Mouse (Mus musculus) midbrain, embryonic 13.5 days (tissue): ENCODE data around the gene Fam219b. TPM values are rescaled to one million over a fixed set of nuclear protein-coding genes. Genes with fewer than 3 reads are reported as not detected.

Source experiments
- ATAC-seq: fragments of 200-750 bp; cut with Nextera tagmentation; 2 replicates; pipeline ENCODE4 v1.8.0; 2017; ENCODE audit warnings: mild to moderate bottlenecking, moderate TSS enrichment, moderate library complexity
- H3K27ac ChIP-seq: fragments of 300-500 bp; sonication (generic); 2 replicates; pipeline ENCODE4 v1.5.1; 2015; ENCODE audit warnings: inconsistent platforms, mild to moderate bottlenecking, moderate library complexity
- H3K27me3 ChIP-seq: fragments of 300-500 bp; sonication (generic); 2 replicates; pipeline ENCODE4 v1.6.1; 2015; ENCODE audit warnings: mild to moderate bottlenecking, inconsistent platforms
- H3K36me3 ChIP-seq: fragments of 300-500 bp; sonication (generic); 2 replicates; pipeline ENCODE4 v1.6.1; 2015; ENCODE audit warnings: mild to moderate bottlenecking, inconsistent platforms
- H3K4me1 ChIP-seq: fragments of 300-500 bp; sonication (generic); replicated peaks from 2 replicates; pipeline ENCODE4 v1.6.1; 2015; ENCODE audit warnings: inconsistent platforms
- H3K4me2 ChIP-seq: fragments of 300-500 bp; sonication (generic); replicated peaks from 2 replicates; pipeline ENCODE4 v1.6.1; 2015; ENCODE audit warnings: moderate library complexity, mild to moderate bottlenecking, inconsistent platforms
- H3K4me3 ChIP-seq: fragments of 300-500 bp; sonication (generic); replicated peaks from 2 replicates; pipeline ENCODE4 v1.5.1; 2015; ENCODE audit warnings: mild to moderate bottlenecking, inconsistent platforms
- H3K9ac ChIP-seq: fragments of 300-500 bp; sonication (generic); replicated peaks from 2 replicates; pipeline ENCODE4 v1.6.1; 2015; ENCODE audit warnings: mild to moderate bottlenecking, inconsistent platforms
- H3K9me3 ChIP-seq: fragments of 300-500 bp; sonication (generic); 2 replicates; pipeline ENCODE4 v1.6.1; 2016; ENCODE audit warnings: mild to moderate bottlenecking, inconsistent platforms
- WGBS: fragments of 180-500 bp; shearing (Covaris S2); methylation state at CpG from one replicate; pipeline ENCODE4 v1.1.7; 2015; 5-methylcytosine and 5-hydroxymethylcytosine counted together
- polyA plus RNA-seq: library from polyadenylated mRNA; unstranded; fragments of >200 nt; fragmentation: Nextera tagmentation; extraction: Ambion mirVana; gene quantifications from 2 replicates; pipeline ENCODE4 v1.2.1, GENCODE M21; 2015

Gene Fam219b
- 23.2 and 24.2 TPM in 2 replicates for polyA plus RNA-seq

- H3K27me3 ChIP-seq, result no peaks in the 10 kb centered on the region
- H3K4me2 ChIP-seq, result peak within 1 kb of the TSS; percentile 87
- peak; percentile 94 for ATAC-seq
- H3K36me3 ChIP-seq, result peaks cover 58% of the 10 kb centered on the region
- no peaks in the 10 kb centered on the region for H3K9me3 ChIP-seq
- peak within 1 kb of the TSS; percentile 86 for H3K9ac ChIP-seq
- 1% methylated on average over 45 of the region's 45 CpGs for WGBS
- H3K27ac ChIP-seq, result peak within 1 kb of the TSS; percentile 90
- peaks cover 21% of the 10 kb centered on the region for H3K4me1 ChIP-seq
- H3K4me3 ChIP-seq, result peak within 1 kb of the TSS; percentile 72
These were observed at the start of gene Fam219b for GRCm38 (mm10) chr9:57537044-57537727. Gene Fam219b, plus strand, starts transcription at chr9:57537528.

- Histone ChIP-seq H3K4me3 (no peak overlapping the region), H3K9ac (no peak overlapping the region), H3K27me3 (no peaks in the 10 kb centered on the region), H3K4me1 (peaks cover 4% of the 10 kb centered on the region; the same call in 1 of the 2 replicates), H3K36me3 (no peaks in the 10 kb centered on the region), H3K27ac (no peak overlapping the region), H3K4me2 (no peak overlapping the region), H3K9me3 (no peaks in the 10 kb centered on the region)
- ATAC-seq, result no peak
- 76% methylated on average over 7 of the region's 7 CpGs for WGBS
These were observed 49.5 kb upstream of the Fam219b start for GRCm38 (mm10) chr9:57487807-57488206.

- Histone ChIP-seq H3K9me3 (no peaks in the 10 kb centered on the region), H3K4me1 (peaks cover 7% of the 10 kb centered on the region), H3K27ac (no peak overlapping the region), H3K9ac (no peak overlapping the region), H3K36me3 (no peaks in the 10 kb centered on the region), H3K27me3 (no peaks in the 10 kb centered on the region), H3K4me3 (no peak overlapping the region), H3K4me2 (no peak overlapping the region)
- no peak for ATAC-seq
- 94% methylated on average over 2 of the region's 2 CpGs for WGBS
These were observed 43.8 kb upstream of the Fam219b start for GRCm38 (mm10) chr9:57493532-57493931.

GRCm38 (mm10) chr9:57494970-57495369 lies 42.4 kb upstream of the Fam219b start:
- H3K27me3 ChIP-seq, result peaks cover 3% of the 10 kb centered on the region; the same call in 1 of the 2 replicates
- no peaks in the 10 kb centered on the region for H3K36me3 ChIP-seq
- H3K9ac ChIP-seq, result no peak overlapping the region
- H3K27ac ChIP-seq, result no peak overlapping the region
- H3K4me1 ChIP-seq, result peaks cover 18% of the 10 kb centered on the region
- H3K9me3 ChIP-seq, result no peaks in the 10 kb centered on the region
- H3K4me2 ChIP-seq, result no peak overlapping the region
- no peak overlapping the region for H3K4me3 ChIP-seq
- no peak for ATAC-seq

- Histone ChIP-seq H3K36me3 (no peaks in the 10 kb centered on the region), H3K9me3 (no peaks in the 10 kb centered on the region), H3K27ac (no peak overlapping the region), H3K4me2 (no peak overlapping the region), H3K4me3 (no peak overlapping the region), H3K9ac (no peak overlapping the region), H3K4me1 (peaks cover 38% of the 10 kb centered on the region), H3K27me3 (peaks cover 21% of the 10 kb centered on the region)
- no peak for ATAC-seq
- WGBS, result 71% methylated on average over 5 of the region's 5 CpGs
These were observed 40.1 kb upstream of the Fam219b start for GRCm38 (mm10) chr9:57497236-57497635.

- Histone ChIP-seq H3K27me3 (peaks cover 34% of the 10 kb centered on the region), H3K27ac (peak overlapping the region; percentile 56), H3K9ac (0 out of 2 replicates have a peak overlapping the region, but pooled peaks have one; percentile 50), H3K4me1 (peaks cover 51% of the 10 kb centered on the region), H3K9me3 (no peaks in the 10 kb centered on the region), H3K36me3 (no peaks in the 10 kb centered on the region), H3K4me2 (no peak overlapping the region), H3K4me3 (no peak overlapping the region)
- WGBS, result 54% methylated on average over 7 of the region's 7 CpGs
- ATAC-seq, result no peak
These were observed 38.8 kb upstream of the Fam219b start for GRCm38 (mm10) chr9:57498536-57498935.

- H3K9ac ChIP-seq, result peak overlapping the region; percentile 51
- H3K27ac ChIP-seq, result peak overlapping the region; percentile 86
- peak overlapping the region; percentile 84 for H3K4me2 ChIP-seq
- peaks cover 80% of the 10 kb centered on the region for H3K4me1 ChIP-seq
- 4% methylated on average over 13 of the region's 13 CpGs for WGBS
- H3K27me3 ChIP-seq, result peaks cover 62% of the 10 kb centered on the region
- peak overlapping the region; percentile 27 for H3K4me3 ChIP-seq
- no peaks in the 10 kb centered on the region for H3K9me3 ChIP-seq
- no peak for ATAC-seq
- no peaks in the 10 kb centered on the region for H3K36me3 ChIP-seq
These were observed 35.9 kb upstream of the Fam219b start for GRCm38 (mm10) chr9:57501452-57501851.

GRCm38 (mm10) chr9:57501861-57502260 lies 35.5 kb upstream of the Fam219b start:
- H3K9ac ChIP-seq, result peak overlapping the region; percentile 51
- peak overlapping the region; percentile 27 for H3K4me3 ChIP-seq
- H3K4me2 ChIP-seq, result peak overlapping the region; percentile 84
- no peaks in the 10 kb centered on the region for H3K9me3 ChIP-seq
- H3K36me3 ChIP-seq, result no peaks in the 10 kb centered on the region
- H3K27me3 ChIP-seq, result peaks cover 65% of the 10 kb centered on the region
- peaks cover 80% of the 10 kb centered on the region for H3K4me1 ChIP-seq
- 1% methylated on average over 20 of the region's 20 CpGs for WGBS
- H3K27ac ChIP-seq, result peak overlapping the region; percentile 86
- ATAC-seq, result no peak

- Histone ChIP-seq H3K4me3 (peak overlapping the region; percentile 44), H3K27ac (peak overlapping the region; percentile 88), H3K9me3 (no peaks in the 10 kb centered on the region), H3K27me3 (peaks cover 65% of the 10 kb centered on the region), H3K4me2 (peak overlapping the region; percentile 84), H3K9ac (peak overlapping the region; percentile 4; the same call in 1 of the 2 replicates), H3K4me1 (peaks cover 76% of the 10 kb centered on the region), H3K36me3 (no peaks in the 10 kb centered on the region)
- 2% methylated on average over 23 of the region's 23 CpGs for WGBS
- ATAC-seq, result no peak
These were observed 34.3 kb upstream of the Fam219b start for GRCm38 (mm10) chr9:57502911-57503621.

GRCm38 (mm10) chr9:57503622-57504380 lies 33.5 kb upstream of the Fam219b start, which contains the start of gene Rpp25:
Gene Rpp25, plus strand, starts transcription at chr9:57504026.
- Histone ChIP-seq H3K27ac (peak within 1 kb of the TSS; percentile 88), H3K9ac (peak within 1 kb of the TSS; percentile 62), H3K27me3 (peaks cover 65% of the 10 kb centered on the region), H3K9me3 (no peaks in the 10 kb centered on the region), H3K36me3 (no peaks in the 10 kb centered on the region), H3K4me3 (peak within 1 kb of the TSS; percentile 44), H3K4me2 (peak within 1 kb of the TSS; percentile 84), H3K4me1 (peaks cover 70% of the 10 kb centered on the region)
- under 1% methylated on average over 45 of the region's 46 CpGs for WGBS
- peak; percentile 51; the same call in 1 of the 2 replicates for ATAC-seq

GRCm38 (mm10) chr9:57504381-57504700 lies 33.0 kb upstream of the Fam219b start:
- ATAC-seq, result peak; percentile 61
- H3K36me3 ChIP-seq, result no peaks in the 10 kb centered on the region
- H3K4me3 ChIP-seq, result peak overlapping the region; percentile 44
- peak overlapping the region; percentile 88 for H3K27ac ChIP-seq
- no peaks in the 10 kb centered on the region for H3K9me3 ChIP-seq
- peaks cover 65% of the 10 kb centered on the region for H3K27me3 ChIP-seq
- under 1% methylated on average over 34 of the region's 34 CpGs for WGBS
- H3K9ac ChIP-seq, result peak overlapping the region; percentile 62
- peak overlapping the region; percentile 84 for H3K4me2 ChIP-seq
- H3K4me1 ChIP-seq, result peaks cover 66% of the 10 kb centered on the region

- Histone ChIP-seq H3K9me3 (no peaks in the 10 kb centered on the region), H3K4me2 (peak overlapping the region; percentile 84), H3K27ac (peak overlapping the region; percentile 88), H3K4me3 (peak overlapping the region; percentile 44), H3K4me1 (peaks cover 61% of the 10 kb centered on the region), H3K9ac (no peak overlapping the region), H3K36me3 (no peaks in the 10 kb centered on the region), H3K27me3 (peaks cover 61% of the 10 kb centered on the region)
- 43% methylated on average over 10 of the region's 10 CpGs for WGBS
- no peak for ATAC-seq
These were observed 32.4 kb upstream of the Fam219b start for GRCm38 (mm10) chr9:57504891-57505290.
